Mouse (Mus musculus) C3H10T1/2 (cell line): ENCODE data around the gene 2810006K23Rik. TPM values are rescaled to one million over a fixed set of nuclear protein-coding genes. Genes with fewer than 3 reads are reported as not detected.

Source experiments
- polyA plus RNA-seq, 2 experiments: library from polyadenylated mRNA; unstranded; fragments of >200 nt; fragmentation: generic; extraction: Trizol; gene quantifications; one replicate each; pipeline ENCODE4 v1.2.1; 2012; ENCODE audit warnings: missing spikeins in 2 of 2

2810006K23Rik gene
- 10 to 100 TPM in 1 of 2 experiments, 1 to 10 TPM in 1; 2.6 to 10.4 TPM for polyA plus RNA-seq

DNA sequence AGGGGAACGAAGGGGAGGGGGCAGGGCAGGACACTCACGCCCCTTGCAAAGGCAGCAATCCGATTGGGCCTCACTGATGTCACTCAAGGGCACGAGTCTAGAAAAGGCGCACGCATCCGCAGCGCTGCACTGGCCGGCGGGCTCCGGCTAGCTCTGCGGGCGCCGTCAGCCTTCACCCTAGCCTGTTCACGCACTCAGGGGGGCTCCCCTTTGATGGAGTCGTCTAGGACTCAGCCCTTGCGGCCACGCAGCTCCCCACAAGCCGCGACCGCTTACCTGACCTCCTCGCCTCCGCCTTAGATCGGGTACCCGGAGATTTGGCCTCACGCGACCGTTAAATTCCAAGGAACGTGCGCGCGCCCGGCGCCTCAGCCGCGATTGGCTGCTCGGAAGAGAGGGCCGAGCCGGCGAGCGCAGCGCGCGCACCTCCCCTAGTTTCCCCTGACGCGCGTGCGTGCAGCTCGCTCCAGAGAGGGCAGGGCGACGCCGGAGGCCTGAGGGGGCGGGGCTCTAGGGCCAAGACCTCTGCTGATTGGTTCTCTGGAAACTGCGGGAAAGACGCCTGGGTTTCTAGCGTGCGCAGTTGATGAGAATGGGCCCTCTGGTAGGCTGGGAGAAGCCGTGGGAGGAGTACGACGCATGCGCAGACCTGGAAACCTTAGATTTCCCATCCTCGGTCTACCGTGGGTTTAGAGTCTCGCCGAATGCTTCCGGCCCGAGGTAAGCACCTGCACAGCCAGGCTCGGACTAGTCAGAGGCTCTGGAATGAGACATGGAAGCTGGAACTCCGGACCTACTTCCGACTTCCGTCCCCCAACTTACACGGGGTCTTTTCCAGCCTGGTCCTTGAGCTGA lies at the start of gene 2810006K23Rik, which contains the start of gene Mphosph9:
2810006K23Rik (plus strand) TSS at position 580 of the 855 bp plus-strand sequence.
Mphosph9 (minus strand) TSS at position 463 of the 855 bp plus-strand sequence.

DNA sequence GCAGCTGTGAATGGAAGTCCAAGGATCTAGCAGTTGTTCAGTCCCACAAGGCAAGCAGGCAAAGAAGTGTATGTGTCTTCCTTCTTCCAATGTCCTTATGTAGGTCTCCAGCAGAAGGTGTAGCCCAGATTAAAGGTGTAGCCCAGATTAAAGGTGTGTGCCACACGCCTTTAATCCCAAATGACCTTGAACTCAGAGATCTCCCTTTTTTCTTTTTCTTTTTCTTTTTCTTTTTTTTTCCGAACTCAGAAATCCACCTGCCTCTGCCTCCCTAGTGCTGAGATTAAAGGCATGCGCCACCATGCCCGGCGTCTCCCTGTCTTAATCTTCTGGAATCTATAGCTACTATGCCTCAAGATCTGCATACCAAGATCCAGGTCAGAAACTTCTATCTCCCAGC lies 35.1 kb downstream of the 2810006K23Rik start, which contains the start of gene Cdk2ap1:
Cdk2ap1 (minus strand) TSS at position 101 of the 400 bp plus-strand sequence.

Other genes starting within 250 kb of the 2810006K23Rik start
- 1 to 10 TPM; 2.2 to 3.2 TPM for gene Abcb9, start 232.3 kb upstream of the 2810006K23Rik start, polyA plus RNA-seq
- 10 to 100 TPM; 13.7 to 17.9 TPM for gene Ogfod2, start 215.8 kb upstream of the 2810006K23Rik start, polyA plus RNA-seq
- gene Arl6ip4, start 212.0 kb upstream of the 2810006K23Rik start, polyA plus RNA-seq: 10 to 100 TPM; 83.0 to 88.9 TPM
- 1 to 10 TPM; 4.2 to 9.2 TPM for gene Pitpnm2, start 78.3 kb upstream of the 2810006K23Rik start, polyA plus RNA-seq
- gene Mphosph9, start 117 bp upstream of the 2810006K23Rik start, polyA plus RNA-seq: 1 to 10 TPM in 1 of 2 experiments, under 1 TPM in 1; 0.33 to 1.7 TPM
- 100 to 1,000 TPM; 161 to 221 TPM for gene Cdk2ap1, start 35.0 kb downstream of the 2810006K23Rik start, polyA plus RNA-seq
- 1 to 10 TPM; 1.2 to 7.5 TPM for gene Sbno1, start 97.9 kb downstream of the 2810006K23Rik start, polyA plus RNA-seq
- gene Kmt5a, start 111.8 kb downstream of the 2810006K23Rik start, polyA plus RNA-seq: 10 to 100 TPM in 1 of 2 experiments, 1 to 10 TPM in 1; 9.5 to 50.7 TPM
- gene Rilpl2, start 150.3 kb downstream of the 2810006K23Rik start, polyA plus RNA-seq: 10 to 100 TPM; 20.7 to 59.3 TPM
- gene Snrnp35, start 155.0 kb downstream of the 2810006K23Rik start, polyA plus RNA-seq: 10 to 100 TPM; 11.0 to 13.6 TPM
- gene Rilpl1, start 203.3 kb downstream of the 2810006K23Rik start, polyA plus RNA-seq: 10 to 100 TPM in 1 of 2 experiments, 1 to 10 TPM in 1; 5.7 to 31.7 TPM
- 100 to 1,000 TPM in 1 of 2 experiments, 10 to 100 TPM in 1; 30.0 to 114 TPM for gene Tmed2, start 212.6 kb downstream of the 2810006K23Rik start, polyA plus RNA-seq
- 1 to 10 TPM; 1.5 to 6.5 TPM for gene Ddx55, start 224.8 kb downstream of the 2810006K23Rik start, polyA plus RNA-seq